Mouse (Mus musculus): ENCODE results near the gene Fggy. TPM values are rescaled to one million over a fixed set of nuclear protein-coding genes. Genes with fewer than 3 reads are reported as not detected.

Gene Fggy
- total and polyA plus RNA-seq, 2 experiments: 99.5 to 189 TPM

- 96% methylated on average over 2 of the region's 2 CpGs for WGBS
- peaks cover 2% of the 10 kb centered on the region; the same call in 1 of the 2 replicates for H3K79me2 ChIP-seq (ENCODE audit: control insufficient read depth, insufficient read depth, low read length)
- DNase-seq (ENCODE audit: extremely low read depth, low read depth, low spot score): no peak
- H3K4me3 ChIP-seq (ENCODE audit: insufficient read depth, low read depth, low read length): no peak overlapping the region
- H3K4me1 ChIP-seq (ENCODE audit: control insufficient read depth, insufficient read depth, low read length): no peaks in the 10 kb centered on the region
- H3K27ac ChIP-seq (replicated peaks; ENCODE audit: insufficient read depth, low read depth, low read length): no peak overlapping the region
- H3K36me3 ChIP-seq (ENCODE audit: control insufficient read depth, insufficient read depth, low read length): peaks cover 6% of the 10 kb centered on the region; the same call in 1 of the 2 replicates
- H3K9ac ChIP-seq (ENCODE audit: low read depth, low read length): no peak overlapping the region
- no peaks in the 10 kb centered on the region for H3K27me3 ChIP-seq (ENCODE audit: control insufficient read depth, insufficient read depth, low read length)
- TF ChIP-seq CTCF (IDR thresholded peaks at IDR 0.05; ENCODE audit: low read depth, low read length) (no peak), POLR2A (IDR thresholded peaks at IDR 0.05; ENCODE audit: extremely low read depth, insufficient read depth, low read length) (no peak)
Observed at GRCm38 (mm10) chr4:95676390-95676789, 119.1 kb downstream of the Fggy start.

DNA sequence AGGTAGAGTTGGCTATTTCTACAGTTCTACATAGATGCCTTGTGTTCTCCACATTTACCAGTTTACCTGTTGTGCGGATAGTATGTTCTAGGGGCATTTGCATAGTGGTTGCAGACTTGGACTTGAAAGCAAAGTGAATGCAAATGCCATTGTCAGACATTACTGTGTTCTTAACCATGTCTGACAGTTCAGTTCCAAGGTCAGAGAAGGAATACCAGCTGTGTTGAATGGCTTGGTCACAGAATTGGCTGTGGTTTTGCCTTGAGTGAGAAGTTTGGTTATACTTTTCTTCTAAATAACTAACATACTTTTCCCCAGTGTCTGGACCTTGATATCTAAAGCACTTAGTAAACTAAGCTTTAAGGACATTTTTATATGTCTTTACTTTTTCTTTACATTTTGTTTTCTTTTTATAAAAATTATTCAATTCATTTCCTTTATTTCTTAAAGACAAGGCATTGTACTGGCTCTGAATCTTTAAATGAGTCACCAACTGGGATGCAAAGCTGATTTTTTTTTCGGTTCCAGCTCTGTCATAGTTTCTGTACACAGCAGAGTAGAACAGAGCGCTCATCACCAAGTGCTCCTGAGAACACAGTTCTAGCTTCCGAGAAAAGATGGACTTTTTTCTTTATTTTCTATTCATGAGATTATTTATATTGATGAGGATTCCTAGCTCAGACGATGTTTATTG is 123.6 kb downstream of the Fggy start:
- 96% methylated on average over 5 of the region's 5 CpGs for WGBS
- TF ChIP-seq CTCF (IDR thresholded peaks at IDR 0.05; ENCODE audit: low read depth, low read length) (no peak), POLR2A (IDR thresholded peaks at IDR 0.05; ENCODE audit: extremely low read depth, insufficient read depth, low read length) (no peak)
- Histone ChIP-seq H3K36me3 (ENCODE audit: control insufficient read depth, insufficient read depth, low read length) (peaks cover 6% of the 10 kb centered on the region; the same call in 1 of the 2 replicates), H3K27me3 (ENCODE audit: control insufficient read depth, insufficient read depth, low read length) (no peaks in the 10 kb centered on the region), H3K4me1 (ENCODE audit: control insufficient read depth, insufficient read depth, low read length) (no peaks in the 10 kb centered on the region), H3K4me3 (ENCODE audit: insufficient read depth, low read depth, low read length) (no peak overlapping the region), H3K27ac (replicated peaks; ENCODE audit: insufficient read depth, low read depth, low read length) (no peak overlapping the region), H3K79me2 (ENCODE audit: control insufficient read depth, insufficient read depth, low read length) (no peaks in the 10 kb centered on the region), H3K9ac (ENCODE audit: low read depth, low read length) (no peak overlapping the region)
- no peak for DNase-seq (ENCODE audit: extremely low read depth, low read depth, low spot score)

GRCm38 (mm10) chr4:95684522-95685080 is 127.3 kb downstream of the Fggy start:
- 84% methylated on average over 4 of the region's 4 CpGs for WGBS
- Histone ChIP-seq H3K79me2 (ENCODE audit: control insufficient read depth, insufficient read depth, low read length) (no peaks in the 10 kb centered on the region), H3K4me3 (ENCODE audit: insufficient read depth, low read depth, low read length) (no peak overlapping the region), H3K9ac (ENCODE audit: low read depth, low read length) (no peak overlapping the region), H3K27me3 (ENCODE audit: control insufficient read depth, insufficient read depth, low read length) (no peaks in the 10 kb centered on the region), H3K4me1 (ENCODE audit: control insufficient read depth, insufficient read depth, low read length) (no peaks in the 10 kb centered on the region), H3K36me3 (ENCODE audit: control insufficient read depth, insufficient read depth, low read length) (0 out of 2 replicates have a peak, but pooled peaks cover 1% of the 10 kb centered on the region), H3K27ac (replicated peaks; ENCODE audit: insufficient read depth, low read depth, low read length) (no peak overlapping the region)
- no peak for DNase-seq (ENCODE audit: extremely low read depth, low read depth, low spot score)
- TF ChIP-seq CTCF (IDR thresholded peaks at IDR 0.05; ENCODE audit: low read depth, low read length): no peak
- TF ChIP-seq POLR2A (IDR thresholded peaks at IDR 0.05; ENCODE audit: extremely low read depth, insufficient read depth, low read length): no peak

DNA sequence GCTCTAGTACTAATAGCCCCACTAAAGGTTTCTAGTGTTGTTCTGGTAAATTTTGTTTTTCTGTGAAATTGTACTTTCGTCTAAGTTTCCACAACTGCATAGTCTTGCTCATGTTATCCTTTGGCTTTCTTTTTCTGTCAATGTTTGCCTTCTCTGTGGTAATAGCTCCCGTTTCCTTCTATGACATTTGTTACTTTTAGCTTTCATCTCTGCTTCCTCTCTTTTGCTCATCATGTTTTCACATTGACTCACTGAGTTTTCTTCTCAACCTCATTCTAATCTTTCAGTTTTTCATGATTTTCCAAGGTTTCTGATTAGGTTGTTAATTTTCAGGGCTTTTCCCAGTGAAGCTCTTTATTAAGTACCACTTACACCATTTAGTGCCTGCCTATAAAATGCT is 129.5 kb downstream of the Fggy start:
- H3K4me3 ChIP-seq (ENCODE audit: insufficient read depth, low read depth, low read length): no peak overlapping the region
- DNase-seq (ENCODE audit: extremely low read depth, low read depth, low spot score): peak; percentile 38
- H3K27me3 ChIP-seq (ENCODE audit: control insufficient read depth, insufficient read depth, low read length): no peaks in the 10 kb centered on the region
- no peak for TF ChIP-seq POLR2A (IDR thresholded peaks at IDR 0.05; ENCODE audit: extremely low read depth, insufficient read depth, low read length)
- no peak for TF ChIP-seq CTCF (IDR thresholded peaks at IDR 0.05; ENCODE audit: low read depth, low read length)
- H3K4me1 ChIP-seq (ENCODE audit: control insufficient read depth, insufficient read depth, low read length): no peaks in the 10 kb centered on the region
- 0 out of 2 replicates have a peak, but pooled peaks cover 1% of the 10 kb centered on the region for H3K36me3 ChIP-seq (ENCODE audit: control insufficient read depth, insufficient read depth, low read length)
- 25% methylated on average over 2 of the region's 2 CpGs for WGBS
- no peaks in the 10 kb centered on the region for H3K79me2 ChIP-seq (ENCODE audit: control insufficient read depth, insufficient read depth, low read length)
- H3K9ac ChIP-seq (ENCODE audit: low read depth, low read length): no peak overlapping the region
- H3K27ac ChIP-seq (replicated peaks; ENCODE audit: insufficient read depth, low read depth, low read length): no peak overlapping the region

- Histone ChIP-seq H3K9ac (ENCODE audit: low read depth, low read length) (no peak overlapping the region), H3K27me3 (ENCODE audit: control insufficient read depth, insufficient read depth, low read length) (no peaks in the 10 kb centered on the region), H3K4me3 (ENCODE audit: insufficient read depth, low read depth, low read length) (no peak overlapping the region), H3K4me1 (ENCODE audit: control insufficient read depth, insufficient read depth, low read length) (no peaks in the 10 kb centered on the region; the same call in 1 of the 2 replicates), H3K79me2 (ENCODE audit: control insufficient read depth, insufficient read depth, low read length) (no peaks in the 10 kb centered on the region), H3K36me3 (ENCODE audit: control insufficient read depth, insufficient read depth, low read length) (0 out of 2 replicates have a peak, but pooled peaks cover 1% of the 10 kb centered on the region), H3K27ac (replicated peaks; ENCODE audit: insufficient read depth, low read depth, low read length) (no peak overlapping the region)
- 65% methylated on average over 5 of the region's 5 CpGs for WGBS
- TF ChIP-seq CTCF (IDR thresholded peaks at IDR 0.05; ENCODE audit: low read depth, low read length) (no peak), POLR2A (IDR thresholded peaks at IDR 0.05; ENCODE audit: extremely low read depth, insufficient read depth, low read length) (no peak)
- DNase-seq (ENCODE audit: extremely low read depth, low read depth, low spot score): peak; percentile 74
Observed at GRCm38 (mm10) chr4:95687350-95687749, 130.0 kb downstream of the Fggy start.

DNA sequence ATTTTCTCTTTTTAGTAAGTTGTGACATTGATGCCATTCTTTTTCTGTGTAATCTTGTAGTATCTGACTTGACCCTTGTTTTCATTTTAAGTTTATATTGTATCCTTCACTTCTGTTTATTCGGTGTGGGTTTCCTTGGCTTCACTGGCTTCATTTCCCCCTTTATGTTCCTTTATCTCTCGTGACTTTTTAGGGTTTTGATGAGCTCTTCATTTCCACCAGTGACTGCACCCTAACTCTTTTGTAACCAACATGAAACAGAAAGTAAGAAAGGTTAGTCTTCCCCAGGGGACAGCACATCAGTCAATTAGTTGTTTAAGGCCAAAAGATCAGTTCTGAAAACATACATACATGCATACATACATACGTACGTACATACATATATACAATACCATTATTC is 130.9 kb downstream of the Fggy start:
- Histone ChIP-seq H3K36me3 (ENCODE audit: control insufficient read depth, insufficient read depth, low read length) (0 out of 2 replicates have a peak, but pooled peaks cover 1% of the 10 kb centered on the region), H3K79me2 (ENCODE audit: control insufficient read depth, insufficient read depth, low read length) (no peaks in the 10 kb centered on the region; the same call in 1 of the 2 replicates), H3K27me3 (ENCODE audit: control insufficient read depth, insufficient read depth, low read length) (no peaks in the 10 kb centered on the region), H3K4me3 (ENCODE audit: insufficient read depth, low read depth, low read length) (no peak overlapping the region), H3K4me1 (ENCODE audit: control insufficient read depth, insufficient read depth, low read length) (peaks cover 2% of the 10 kb centered on the region), H3K9ac (ENCODE audit: low read depth, low read length) (no peak overlapping the region), H3K27ac (replicated peaks; ENCODE audit: insufficient read depth, low read depth, low read length) (no peak overlapping the region)
- 86% methylated on average over 4 of the region's 4 CpGs for WGBS
- DNase-seq (ENCODE audit: extremely low read depth, low read depth, low spot score): peak; percentile 24
- TF ChIP-seq POLR2A (IDR thresholded peaks at IDR 0.05; ENCODE audit: extremely low read depth, insufficient read depth, low read length) (no peak), CTCF (IDR thresholded peaks at IDR 0.05; ENCODE audit: low read depth, low read length) (no peak)
